In genomic region chr13:34076561-34077491, GRCm38 (mm10) we compare ENCODE assay signal across 8 mouse cellular contexts. TPM values are rescaled to one million over a fixed set of nuclear protein-coding genes. Genes with fewer than 3 reads are reported as not detected.
DNase-seq lines count a peak whose midpoint lies in the region; ATAC-seq lines count a peak whose summit lies in the region.

No protein-coding gene starts in this region.

- H3K4me3 ChIP-seq in embryonic facial prominence, embryonic 11.5 days (ENCODE audit: low read depth, low read length) = peak overlapping the region; percentile 50; the same call in 1 of the 2 replicates
- peak overlapping the region; percentile 67 for H3K4me3 ChIP-seq in heart, embryonic 13.5 days

- peak overlapping the region; percentile 18; the same call in 1 of the 2 replicates for H3K9ac ChIP-seq in embryonic facial prominence, embryonic 11.5 days (replicated peaks; ENCODE audit: low read length)
- H3K9ac ChIP-seq in heart, embryonic 13.5 days = peak overlapping the region; percentile 91

- no peaks in the 10 kb centered on the region for H3K4me1 ChIP-seq in embryonic facial prominence, embryonic 11.5 days (ENCODE audit: control insufficient read depth, insufficient read depth, low read length)
- H3K4me1 ChIP-seq in heart, embryonic 13.5 days = peaks cover 21% of the 10 kb centered on the region

- H3K9me3 ChIP-seq in embryonic facial prominence, embryonic 11.5 days (replicated peaks; ENCODE audit: control insufficient read depth, low read length) = no peaks in the 10 kb centered on the region
- H3K9me3 ChIP-seq in heart, embryonic 13.5 days = no peaks in the 10 kb centered on the region

- H3K36me3 ChIP-seq in embryonic facial prominence, embryonic 11.5 days (replicated peaks; ENCODE audit: control insufficient read depth, insufficient read depth, low read depth, low read length) = no peaks in the 10 kb centered on the region
- H3K36me3 ChIP-seq in heart, embryonic 13.5 days = peaks cover 31% of the 10 kb centered on the region

- no peaks in the 10 kb centered on the region for H3K27me3 ChIP-seq in embryonic facial prominence, embryonic 11.5 days (ENCODE audit: control insufficient read depth, insufficient read depth, low read length)
- no peaks in the 10 kb centered on the region for H3K27me3 ChIP-seq in heart, embryonic 13.5 days (replicated peaks)

- WGBS in embryonic facial prominence, embryonic 11.5 days = 62% methylated on average over 20 of the region's 20 CpGs
- 53% methylated on average over 20 of the region's 20 CpGs for WGBS in heart, embryonic 13.5 days

- no peak overlapping the region for H3K27ac ChIP-seq in embryonic facial prominence, embryonic 11.5 days (replicated peaks; ENCODE audit: low read depth, low read length)
- no peak overlapping the region for H3K27ac ChIP-seq in heart, embryonic 13.5 days (replicated peaks)

- peak overlapping the region; percentile 3 for H3K4me2 ChIP-seq in embryonic facial prominence, embryonic 11.5 days (ENCODE audit: low read depth, low read length)
- peak overlapping the region; percentile 87 for H3K4me2 ChIP-seq in heart, embryonic 13.5 days

- peak; percentile 33 for DNase-seq in CD4-positive, CD25-positive, alpha-beta regulatory T cell, adult 2 months (ENCODE audit: low read depth, low spot score)
- peak; percentile 51 for DNase-seq in R1 (ENCODE audit: low read depth, low spot score)
- peak; percentile 15 for DNase-seq in embryonic facial prominence, embryonic 11.5 days (ENCODE audit: low spot score)
- DNase-seq in layer of hippocampus, adult 8-10 months (ENCODE audit: low spot score in 2 of 2) = peak; percentile 60 to 61
- peak; percentile 56 for DNase-seq in lung, postnatal 10 days
- DNase-seq in right cerebral cortex, adult 2 months (ENCODE audit: low spot score in 2 of 2) = peak; percentile 52 to 58

- ATAC-seq in CD4-positive, CD25-positive, alpha-beta regulatory T cell, adult 4 months = no peak
- ATAC-seq in embryonic facial prominence, embryonic 11.5 days (replicated peaks; ENCODE audit: insufficient number of reproducible peaks, low FRiP score, low TSS enrichment, low read depth) = no peak; the same call in 1 of the 2 replicates
- no peak for ATAC-seq in heart, embryonic 13.5 days (ENCODE audit: extremely low read depth, insufficient number of reproducible peaks, low FRiP score, low TSS enrichment)

RNA-seq across cellular contexts. Expression of gene Tubb2a, which starts 1.0 kb away (rescaled TPM):
- 10 to 100 TPM; 17.8 to 20.1 TPM for polyA plus RNA-seq in CD4-positive, CD25-positive, alpha-beta regulatory T cell, adult 4 months (2017; shearing (Covaris generic))
- 115 and 146 TPM in 2 replicates for polyA plus RNA-seq in embryonic facial prominence, embryonic 11.5 days (2014; fragmentation: Nextera tagmentation; extraction: Ambion mirVana)
- 140 and 144 TPM in 2 replicates for polyA plus RNA-seq in heart, embryonic 13.5 days (2015; fragmentation: Nextera tagmentation; extraction: Ambion mirVana)
- total RNA-seq in layer of hippocampus, adult 8-10 months (2022) = 100 to 1,000 TPM; 852 to 915 (median 907) TPM

RNA-seq across cellular contexts. Expression of gene Bphl, which starts 39.4 kb away (rescaled TPM):
- 10 to 100 TPM; 29.9 to 36.0 TPM for polyA plus RNA-seq in CD4-positive, CD25-positive, alpha-beta regulatory T cell, adult 4 months (2017; shearing (Covaris generic))
- 36.9 and 42.8 TPM in 2 replicates for polyA plus RNA-seq in embryonic facial prominence, embryonic 11.5 days (2014; fragmentation: Nextera tagmentation; extraction: Ambion mirVana)
- 39.9 and 46.4 TPM in 2 replicates for polyA plus RNA-seq in heart, embryonic 13.5 days (2015; fragmentation: Nextera tagmentation; extraction: Ambion mirVana)
- total RNA-seq in layer of hippocampus, adult 8-10 months (2022) = 10 to 100 TPM; 43.5 to 64.1 (median 62.3) TPM

RNA-seq across cellular contexts. Expression of gene Tubb2b, which starts 53.4 kb away (rescaled TPM):
- polyA plus RNA-seq in CD4-positive, CD25-positive, alpha-beta regulatory T cell, adult 4 months (2017; shearing (Covaris generic)) = under 1 TPM; 0.59 to 0.72 TPM
- polyA plus RNA-seq in embryonic facial prominence, embryonic 11.5 days (2014; fragmentation: Nextera tagmentation; extraction: Ambion mirVana) = 77.6 and 88.3 TPM in 2 replicates
- 36.7 and 40.0 TPM in 2 replicates for polyA plus RNA-seq in heart, embryonic 13.5 days (2015; fragmentation: Nextera tagmentation; extraction: Ambion mirVana)
- 100 to 1,000 TPM; 198 to 220 (median 215) TPM for total RNA-seq in layer of hippocampus, adult 8-10 months (2022)

Comparison
In these comparisons a context has a peak if more than half of its experiments do, and no peak if none do; other contexts are left out.
1. RNA of gene Tubb2b, which starts 53.4 kb away (polyA plus RNA-seq): 77.6 to 88.3 TPM in embryonic facial prominence, embryonic 11.5 days and 36.7 to 40.0 TPM in heart, embryonic 13.5 days; 0.59 to 0.72 TPM in CD4-positive, CD25-positive, alpha-beta regulatory T cell, adult 4 months; every median in the first group is over 10 times any median in the second.
2. Peak in every context shown above with its lines, with median percentiles within 50 percentile points of each other: DNase-seq.